Mouse (Mus musculus): Measurements from ENCODE around the gene Haghl.

Haghl gene

DNA sequence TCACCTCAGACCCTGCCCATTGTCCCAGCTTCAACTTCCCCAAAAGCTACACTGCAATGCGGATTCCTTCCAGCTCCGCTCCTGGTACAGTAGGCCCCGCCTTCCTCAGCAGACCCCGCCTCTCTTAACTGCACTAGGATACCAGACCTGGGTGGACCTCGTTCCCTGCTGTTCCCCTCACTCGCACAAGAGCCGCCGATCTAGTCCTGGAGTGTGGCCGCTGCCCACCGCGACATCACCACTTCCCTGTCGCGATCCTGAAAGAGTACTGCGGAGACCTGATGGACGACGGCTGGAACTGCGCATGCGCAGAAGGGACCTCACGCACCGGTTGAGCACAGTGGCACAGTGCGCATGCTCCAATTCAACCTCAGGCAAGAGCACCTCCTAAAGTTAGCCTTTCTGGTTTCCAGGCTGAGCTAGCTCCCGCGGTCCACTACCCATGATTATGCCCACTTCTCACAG is at the start of gene Haghl:
Haghl (minus strand) TSS at position 393 of the 465 bp plus-strand sequence.
- DNase-seq (ENCODE audit: low read depth, low spot score), result peak; percentile 98

- no peak for DNase-seq (ENCODE audit: low read depth, low spot score)
Measured at GRCm38 (mm10) chr17:25834595-25835222, 49.2 kb upstream of the Haghl start.

DNA sequence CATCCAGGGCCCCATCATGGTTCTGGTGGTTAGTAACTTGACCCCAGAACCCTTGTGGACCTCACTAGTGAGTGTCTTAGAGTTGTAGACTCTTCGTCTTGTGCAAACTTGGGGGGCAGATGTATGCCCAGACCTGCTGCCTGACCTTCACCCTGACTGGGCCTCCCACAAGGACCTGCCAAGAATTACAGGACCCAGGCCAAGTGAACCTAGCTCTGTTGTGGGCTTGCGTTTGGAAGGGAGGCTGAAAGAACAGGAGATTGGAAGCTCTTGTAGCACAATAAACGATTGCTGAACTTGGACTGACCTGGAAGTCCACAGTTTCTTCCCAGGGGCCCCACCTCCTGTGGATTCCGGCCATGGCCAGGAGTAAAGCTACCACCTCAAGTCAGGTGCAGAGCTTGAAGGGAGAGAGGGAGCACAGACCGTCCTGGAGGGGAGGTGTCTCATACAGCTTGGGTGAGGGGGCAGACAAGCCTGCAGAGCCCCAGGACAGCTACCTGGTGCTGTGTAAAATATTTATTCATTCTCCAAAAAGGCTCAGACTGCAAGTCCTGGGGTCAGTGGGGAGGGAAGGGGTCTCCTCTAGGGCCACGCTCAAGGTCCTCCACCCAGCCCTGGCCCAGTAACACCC is 48.6 kb upstream of the Haghl start:
- DNase-seq (ENCODE audit: low read depth, low spot score), result no peak

- peak; percentile 94 for DNase-seq (ENCODE audit: low read depth, low spot score)
Measured at GRCm38 (mm10) chr17:25833291-25833663, 47.8 kb upstream of the Haghl start, which contains the start of gene Stub1. Stub1 (minus strand) TSS chr17:25833404.

- DNase-seq (ENCODE audit: low read depth, low spot score), result peak; percentile 99
Measured at GRCm38 (mm10) chr17:25832436-25833290, 47.2 kb upstream of the Haghl start.

- DNase-seq (ENCODE audit: low read depth, low spot score), result no peak
Measured at GRCm38 (mm10) chr17:25831451-25832281, 46.2 kb upstream of the Haghl start.

DNA sequence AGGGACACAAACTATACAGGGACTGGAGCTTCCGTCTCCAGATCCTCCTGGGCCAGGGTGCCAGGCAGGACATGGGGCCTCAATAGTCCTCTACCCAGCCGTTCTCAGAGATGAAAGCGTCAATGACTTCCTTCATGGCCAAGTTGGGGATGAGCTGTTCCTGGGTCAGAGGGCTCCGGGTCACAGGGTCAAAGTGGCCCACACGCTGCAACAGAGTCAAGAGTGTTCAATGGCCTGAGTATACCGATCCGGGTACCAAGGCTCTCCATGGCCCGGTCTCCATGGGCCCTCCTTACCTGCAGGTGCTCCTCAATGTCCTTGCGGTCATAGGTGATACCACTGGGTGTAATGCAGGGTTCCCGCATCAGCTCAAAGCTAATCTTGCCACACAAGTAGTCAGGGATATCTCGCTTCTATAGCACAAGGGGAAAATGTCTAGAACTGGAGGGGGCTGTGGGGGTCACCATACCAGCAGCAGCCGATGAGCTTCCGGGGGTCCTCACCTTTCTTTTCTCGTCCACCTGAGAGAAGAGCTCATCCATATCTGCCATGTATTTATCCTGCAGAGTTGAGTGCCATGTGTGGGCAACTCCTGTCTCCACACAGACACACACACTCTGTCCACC is 45.4 kb upstream of the Haghl start:
- no peak for DNase-seq (ENCODE audit: low read depth, low spot score)

DNA sequence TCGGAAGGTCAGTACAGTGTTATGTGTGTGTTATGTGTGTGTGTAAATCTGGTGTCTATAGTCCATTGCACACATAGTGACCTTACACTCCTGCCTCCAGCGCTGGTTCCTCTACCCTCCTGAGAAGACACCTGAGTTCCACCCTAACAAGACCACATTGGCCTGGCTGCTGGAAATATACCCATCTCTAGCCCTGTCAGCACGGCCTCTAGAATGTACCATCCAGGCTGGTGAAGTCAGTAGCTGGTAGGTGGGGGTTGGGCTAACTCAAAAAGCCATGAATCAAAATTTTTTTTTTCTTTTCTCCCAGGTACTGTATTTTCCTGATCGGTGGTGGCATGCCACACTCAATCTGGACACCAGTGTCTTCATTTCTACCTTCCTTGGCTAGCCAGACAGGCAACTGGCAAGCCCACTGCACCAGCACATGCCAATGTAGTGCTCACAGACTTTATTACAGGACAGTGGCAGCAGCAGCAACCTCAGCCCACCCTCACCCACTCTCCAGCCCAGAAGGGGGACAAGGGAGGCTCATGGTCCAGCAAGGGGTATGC is 44.8 kb upstream of the Haghl start:
- no peak for DNase-seq (ENCODE audit: low read depth, low spot score)

- no peak for DNase-seq (ENCODE audit: low read depth, low spot score)
Measured at GRCm38 (mm10) chr17:25829558-25830017, 44.1 kb upstream of the Haghl start.

GRCm38 (mm10) chr17:25828712-25829557 is 43.5 kb upstream of the Haghl start, which contains the start of gene Jmjd8:
Jmjd8 (plus strand) TSS chr17:25828867.
- DNase-seq (ENCODE audit: low read depth, low spot score), result peak; percentile 82

- no peak for DNase-seq (ENCODE audit: low read depth, low spot score)
Measured at GRCm38 (mm10) chr17:25828223-25828594, 42.7 kb upstream of the Haghl start.

- no peak for DNase-seq (ENCODE audit: low read depth, low spot score)
Measured at GRCm38 (mm10) chr17:25827546-25828222, 42.2 kb upstream of the Haghl start.

DNA sequence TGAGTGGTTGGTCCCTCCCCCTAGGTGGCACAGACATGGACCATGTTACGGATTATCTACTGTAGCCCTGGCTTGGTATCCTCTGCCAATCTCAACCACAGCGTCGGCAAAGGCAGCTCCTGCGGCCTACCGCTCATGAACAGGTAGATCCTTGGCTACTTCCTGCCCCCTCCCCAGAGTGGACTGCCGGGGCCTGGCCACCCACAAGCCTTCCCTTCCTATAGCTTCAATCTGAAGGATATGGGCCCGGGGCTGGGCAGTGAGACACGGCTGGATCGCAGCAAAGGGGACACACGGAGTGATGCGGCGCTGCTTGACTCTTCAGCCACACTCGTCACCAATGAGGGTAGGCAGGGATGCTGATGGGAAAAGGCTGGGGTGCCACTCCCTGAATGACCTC is 41.5 kb upstream of the Haghl start:
- DNase-seq (ENCODE audit: low read depth, low spot score), result no peak

DNA sequence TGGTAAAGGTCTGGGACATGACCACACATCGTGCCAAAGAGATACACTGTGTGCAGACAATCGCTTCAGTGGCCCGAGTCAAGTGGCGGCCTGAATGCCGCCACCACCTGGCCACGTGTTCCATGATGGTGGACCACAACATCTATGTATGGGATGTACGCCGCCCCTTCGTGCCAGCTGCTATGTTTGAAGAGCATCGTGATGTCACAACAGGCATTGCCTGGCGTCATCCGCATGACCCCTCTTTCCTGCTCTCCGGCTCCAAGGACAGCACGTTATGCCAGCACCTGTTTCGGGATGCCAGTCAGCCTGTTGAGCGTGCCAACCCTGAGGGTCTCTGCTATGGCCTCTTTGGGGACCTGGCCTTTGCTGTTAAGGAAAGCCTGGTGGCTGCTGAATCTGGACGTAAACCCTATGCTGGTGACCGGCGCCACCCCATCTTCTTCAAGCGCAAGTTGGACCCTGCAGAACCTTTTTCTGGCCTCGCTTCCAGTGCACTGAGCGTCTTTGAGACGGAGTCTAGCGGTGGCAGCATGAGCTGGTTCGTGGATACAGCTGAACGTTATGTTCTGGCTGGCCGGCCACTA is 40.6 kb upstream of the Haghl start:
- no peak for DNase-seq (ENCODE audit: low read depth, low spot score)

- DNase-seq (ENCODE audit: low read depth, low spot score), result no peak
Measured at GRCm38 (mm10) chr17:25825311-25825710, 39.8 kb upstream of the Haghl start.

GRCm38 (mm10) chr17:25824362-25825142 is 39.1 kb upstream of the Haghl start:
- DNase-seq (ENCODE audit: low read depth, low spot score), result no peak

DNA sequence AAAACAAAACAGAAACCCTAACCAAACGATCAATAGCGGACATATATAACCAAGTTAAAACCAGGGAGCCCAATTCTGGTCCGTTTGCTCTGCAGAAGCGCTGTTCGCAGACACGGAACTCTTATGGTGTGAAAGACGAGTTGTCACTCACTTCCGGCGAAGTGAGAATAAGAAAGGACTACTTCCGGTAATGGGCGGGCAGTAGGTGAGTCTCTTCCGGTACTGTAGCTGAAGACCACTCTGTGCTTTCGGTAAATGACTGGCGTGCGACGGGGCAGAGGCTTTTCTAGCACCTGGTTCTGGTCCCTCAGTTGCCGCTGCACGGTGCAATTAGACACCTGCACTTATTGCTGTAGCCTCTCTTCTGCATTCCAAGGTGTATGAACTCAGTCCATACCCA is 38.0 kb upstream of the Haghl start, which contains the start of gene Wdr24:
Wdr24 (plus strand) TSS at position 176 of the 400 bp plus-strand sequence.
- peak; percentile 87 for DNase-seq (ENCODE audit: low read depth, low spot score)
